Comparison of ENCODE assay signal across 9 mouse cellular contexts in the genomic region with DNA sequence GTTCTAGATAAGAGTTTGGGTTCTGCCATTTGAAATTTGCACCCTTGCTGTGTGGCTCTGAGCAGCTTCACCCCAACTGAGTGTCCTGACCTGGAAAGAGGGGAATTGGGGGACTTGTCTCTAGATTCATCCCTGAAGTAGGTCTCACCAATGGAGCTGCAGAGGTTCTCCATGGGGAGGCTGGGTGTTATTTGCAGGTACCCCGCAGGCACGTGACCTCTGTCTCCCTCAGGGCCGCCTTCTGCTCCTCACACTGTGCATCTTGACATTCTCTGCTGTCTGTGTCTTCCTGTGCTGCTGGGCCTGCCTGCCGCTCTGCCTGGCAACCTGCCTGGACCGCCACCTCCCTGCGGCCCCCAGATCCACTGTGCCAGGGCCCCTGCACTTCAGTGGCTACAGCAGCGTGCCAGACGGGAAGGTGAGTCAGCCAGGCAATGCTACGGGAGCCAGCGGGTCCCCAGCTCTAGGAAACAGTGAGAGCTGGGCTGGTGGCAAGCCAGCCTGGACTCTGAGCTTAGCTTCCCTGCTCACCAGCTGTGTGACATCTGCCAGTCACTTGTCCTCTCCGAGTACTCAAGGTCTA. TPM values are rescaled to one million over a fixed set of nuclear protein-coding genes. Genes with fewer than 3 reads are reported as not detected.
DNase-seq lines count a peak whose midpoint lies in the region; ATAC-seq and TF ChIP-seq lines count a peak whose summit lies in the region.
"Had no signal": no experiment of that assay in that cellular context is flagged by ENCODE, and none has a peak within 500 bp of the region (broad histone marks: within the 10 kb centered on the region; RNA-seq: fewer than 3 reads in every experiment).

No protein-coding gene starts in this region.

- H3K9ac ChIP-seq in forebrain, postnatal 0 days: peak overlapping the region; percentile 6; the same call in 1 of the 2 replicates
- no peak overlapping the region for H3K9ac ChIP-seq in forebrain, embryonic 11.5 days (ENCODE audit: low read length)
- 0 out of 2 replicates have a peak overlapping the region, but pooled peaks have one; percentile 28 for H3K9ac ChIP-seq in midbrain, embryonic 13.5 days (replicated peaks)
- H3K9ac ChIP-seq: midbrain, embryonic 12.5 days had no signal

- H3K4me3 ChIP-seq in forebrain, postnatal 0 days (ENCODE audit: low read depth, low read length): no peak overlapping the region
- no peak overlapping the region for H3K4me3 ChIP-seq in forebrain, embryonic 11.5 days (ENCODE audit: low read depth, low read length)
- H3K4me3 ChIP-seq in midbrain, embryonic 13.5 days (replicated peaks): no peak overlapping the region
- H3K4me3 ChIP-seq in midbrain, embryonic 10.5 days: no peak overlapping the region
- H3K4me3 ChIP-seq in macrophage (ENCODE audit: inconsistent target): no peak overlapping the region
- H3K4me3 ChIP-seq: midbrain, embryonic 12.5 days had no signal

- WGBS in forebrain, postnatal 0 days: 61% methylated on average over 11 of the region's 11 CpGs
- 78% methylated on average over 11 of the region's 11 CpGs for WGBS in forebrain, embryonic 11.5 days
- WGBS in midbrain, embryonic 13.5 days: 69% methylated on average over 11 of the region's 11 CpGs
- 76% methylated on average over 11 of the region's 11 CpGs for WGBS in midbrain, embryonic 10.5 days
- 65% methylated on average over 11 of the region's 11 CpGs for WGBS in macrophage (ENCODE audit: missing documents)

- H3K4me2 ChIP-seq in forebrain, postnatal 0 days (ENCODE audit: low read depth): no peak overlapping the region
- no peak overlapping the region for H3K4me2 ChIP-seq in forebrain, embryonic 11.5 days (ENCODE audit: low read depth, low read length, severe bottlenecking)
- H3K4me2 ChIP-seq in midbrain, embryonic 13.5 days (replicated peaks): no peak overlapping the region
- H3K4me2 ChIP-seq: midbrain, embryonic 12.5 days had no signal

- no peak overlapping the region for H3K27ac ChIP-seq in forebrain, postnatal 0 days (ENCODE audit: low read depth, low read length)
- H3K27ac ChIP-seq in forebrain, embryonic 11.5 days (ENCODE audit: low read depth, low read length): no peak overlapping the region
- 0 out of 2 replicates have a peak overlapping the region, but pooled peaks have one; percentile 16 for H3K27ac ChIP-seq in midbrain, embryonic 13.5 days
- no peak overlapping the region for H3K27ac ChIP-seq in midbrain, embryonic 10.5 days (replicated peaks)
- peak overlapping the region; percentile 71 for H3K27ac ChIP-seq in macrophage
- H3K27ac ChIP-seq: midbrain, embryonic 12.5 days had no signal

- H3K27me3 ChIP-seq in forebrain, postnatal 0 days (ENCODE audit: insufficient read depth, low read length): no peaks in the 10 kb centered on the region
- no peaks in the 10 kb centered on the region for H3K27me3 ChIP-seq in forebrain, embryonic 11.5 days (ENCODE audit: control insufficient read depth, insufficient read depth, low read length)
- H3K27me3 ChIP-seq in midbrain, embryonic 13.5 days: 0 out of 2 replicates have a peak, but pooled peaks cover 5% of the 10 kb centered on the region
- H3K27me3 ChIP-seq in midbrain, embryonic 10.5 days (ENCODE audit: low read depth, poor library complexity, severe bottlenecking): peaks cover 21% of the 10 kb centered on the region; the same call in 1 of the 2 replicates

- H3K4me1 ChIP-seq in forebrain, postnatal 0 days (ENCODE audit: insufficient read depth): peaks cover 9% of the 10 kb centered on the region
- peaks cover 9% of the 10 kb centered on the region for H3K4me1 ChIP-seq in forebrain, embryonic 11.5 days (replicated peaks; ENCODE audit: control insufficient read depth, insufficient read depth, low read length)
- H3K4me1 ChIP-seq in midbrain, embryonic 13.5 days (replicated peaks): peaks cover 20% of the 10 kb centered on the region
- peaks cover 28% of the 10 kb centered on the region for H3K4me1 ChIP-seq in midbrain, embryonic 10.5 days

- peaks cover 25% of the 10 kb centered on the region for H3K79me2 ChIP-seq in macrophage (ENCODE audit: inconsistent target)

- H3K36me3 ChIP-seq in forebrain, postnatal 0 days (ENCODE audit: insufficient read depth): 0 out of 2 replicates have a peak, but pooled peaks cover 6% of the 10 kb centered on the region
- H3K36me3 ChIP-seq in forebrain, embryonic 11.5 days (ENCODE audit: control insufficient read depth, insufficient read depth, low read length): no peaks in the 10 kb centered on the region
- peaks cover 6% of the 10 kb centered on the region for H3K36me3 ChIP-seq in midbrain, embryonic 13.5 days
- peaks cover 3% of the 10 kb centered on the region; the same call in 1 of the 2 replicates for H3K36me3 ChIP-seq in midbrain, embryonic 10.5 days
- H3K36me3 ChIP-seq in macrophage (ENCODE audit: inconsistent target): peaks cover 21% of the 10 kb centered on the region

- ATAC-seq in forebrain, postnatal 0 days: no peak
- ATAC-seq in forebrain, embryonic 11.5 days (replicated peaks; ENCODE audit: low FRiP score): no peak
- no peak for ATAC-seq in midbrain, embryonic 13.5 days

- no peak for DNase-seq in forebrain, postnatal 0 days
- DNase-seq in forebrain, embryonic 11.5 days (ENCODE audit: low spot score): no peak
- no peak for DNase-seq in midbrain, embryonic 10.5 days (ENCODE audit: low spot score)
- DNase-seq in heart, adult 11 months: peak; percentile 97
- DNase-seq in yolk sac, embryonic 10.5 days (ENCODE audit: low spot score): no peak
- DNase-seq in spleen, adult 12 weeks (ENCODE audit: low spot score): no peak

- H3K9me3 ChIP-seq in forebrain, postnatal 0 days (ENCODE audit: low read length): no peaks in the 10 kb centered on the region
- H3K9me3 ChIP-seq in forebrain, embryonic 11.5 days (ENCODE audit: control insufficient read depth, low read length): no peaks in the 10 kb centered on the region
- no peaks in the 10 kb centered on the region for H3K9me3 ChIP-seq in midbrain, embryonic 13.5 days
- H3K9me3 ChIP-seq in midbrain, embryonic 10.5 days (replicated peaks): no peaks in the 10 kb centered on the region
- H3K9me3 ChIP-seq: midbrain, embryonic 12.5 days had no signal

- no peak for TF ChIP-seq CTCF in forebrain, postnatal 0 days (IDR thresholded peaks at IDR 0.05; ENCODE audit: low read depth)

RNA-seq across cellular contexts. Expression of a gene that starts 2.4 kb away (rescaled TPM):
- total RNA-seq in forebrain, postnatal 0 days (2014; rRNA removed): 32.4 and 35.5 TPM in 2 replicates
- polyA plus RNA-seq in forebrain, postnatal 0 days (2015; fragmentation: Nextera tagmentation; extraction: Ambion mirVana): 31.3 and 33.2 TPM in 2 replicates
- 15.4 and 16.7 TPM in 2 replicates for polyA plus RNA-seq in forebrain, embryonic 11.5 days (2014; fragmentation: Nextera tagmentation; extraction: Ambion mirVana)
- polyA plus RNA-seq in midbrain, embryonic 13.5 days (2015; fragmentation: Nextera tagmentation; extraction: Ambion mirVana): 15.2 and 16.3 TPM in 2 replicates
- polyA plus RNA-seq in midbrain, embryonic 10.5 days (2016; fragmentation: Nextera tagmentation; extraction: Ambion mirVana): 15.9 and 17.1 TPM in 2 replicates
- total RNA-seq in macrophage (2018; cell fraction: chromatin; rRNA removed): 100 to 1,000 TPM in 2 of 26 experiments, 10 to 100 TPM in 24; 17.3 to 114 (median 35.7) TPM
- 10 to 100 TPM; 19.7 to 54.7 (median 39.3) TPM for total RNA-seq in macrophage (2018; cell fraction: cytosol; rRNA removed)
- 100 to 1,000 TPM in 2 of 26 experiments, 10 to 100 TPM in 24; 25.3 to 122 (median 46.9) TPM for total RNA-seq in macrophage (2018; cell fraction: nucleus; rRNA removed)
- polyA plus RNA-seq in macrophage (2018): 30.1 to 43.5 TPM (median 34.6 TPM) in 3 replicates

RNA-seq across cellular contexts. Expression of a gene that starts 10.2 kb away (rescaled TPM):
- 65.3 and 72.9 TPM in 2 replicates for total RNA-seq in forebrain, postnatal 0 days (2014; rRNA removed)
- polyA plus RNA-seq in forebrain, postnatal 0 days (2015; fragmentation: Nextera tagmentation; extraction: Ambion mirVana): 34.8 and 42.3 TPM in 2 replicates
- 4.7 and 5.1 TPM in 2 replicates for polyA plus RNA-seq in forebrain, embryonic 11.5 days (2014; fragmentation: Nextera tagmentation; extraction: Ambion mirVana)
- polyA plus RNA-seq in midbrain, embryonic 13.5 days (2015; fragmentation: Nextera tagmentation; extraction: Ambion mirVana): 10.1 and 11.3 TPM in 2 replicates
- 10.8 and 11.9 TPM in 2 replicates for polyA plus RNA-seq in midbrain, embryonic 10.5 days (2016; fragmentation: Nextera tagmentation; extraction: Ambion mirVana)
- 10 to 100 TPM; 19.3 to 65.4 (median 36.2) TPM for total RNA-seq in macrophage (2018; cell fraction: chromatin; rRNA removed)
- total RNA-seq in macrophage (2018; cell fraction: cytosol; rRNA removed): 10 to 100 TPM; 15.8 to 50.9 (median 27.0) TPM
- total RNA-seq in macrophage (2018; cell fraction: nucleus; rRNA removed): 10 to 100 TPM; 19.1 to 76.3 (median 41.4) TPM
- 24.8 to 53.9 TPM (median 25.2 TPM) in 3 replicates for polyA plus RNA-seq in macrophage (2018)

RNA-seq across cellular contexts. Expression of a gene that starts 13.8 kb away (rescaled TPM):
- total RNA-seq in forebrain, postnatal 0 days (2014; rRNA removed): 0.38 and 1.0 TPM in 2 replicates
- polyA plus RNA-seq in forebrain, postnatal 0 days (2015; fragmentation: Nextera tagmentation; extraction: Ambion mirVana): 0.26 and 0.45 TPM in 2 replicates
- 0.35 TPM in 1 of 2 replicates, not detected in the other for polyA plus RNA-seq in forebrain, embryonic 11.5 days (2014; fragmentation: Nextera tagmentation; extraction: Ambion mirVana)
- polyA plus RNA-seq in midbrain, embryonic 13.5 days (2015; fragmentation: Nextera tagmentation; extraction: Ambion mirVana): 0.34 and 0.55 TPM in 2 replicates
- polyA plus RNA-seq in midbrain, embryonic 10.5 days (2016; fragmentation: Nextera tagmentation; extraction: Ambion mirVana): 0.17 and 0.22 TPM in 2 replicates
- total RNA-seq in macrophage (2018; cell fraction: chromatin; rRNA removed): under 1 TPM in 2 of 26 experiments, not detected in 24; 0.56 to 0.57 TPM
- under 1 TPM in 1 of 26 experiments, not detected in 25; 0.09 TPM for total RNA-seq in macrophage (2018; cell fraction: cytosol; rRNA removed)
- total RNA-seq in macrophage (2018; cell fraction: nucleus; rRNA removed): not detected
- polyA plus RNA-seq in macrophage (2018): not detected in 3 replicates

RNA-seq across cellular contexts. Expression of a gene that starts 14.7 kb away (rescaled TPM):
- 6.4 and 11.8 TPM in 2 replicates for total RNA-seq in forebrain, postnatal 0 days (2014; rRNA removed)
- 5.6 and 8.2 TPM in 2 replicates for polyA plus RNA-seq in forebrain, postnatal 0 days (2015; fragmentation: Nextera tagmentation; extraction: Ambion mirVana)
- 1.8 and 2.3 TPM in 2 replicates for polyA plus RNA-seq in forebrain, embryonic 11.5 days (2014; fragmentation: Nextera tagmentation; extraction: Ambion mirVana)
- polyA plus RNA-seq in midbrain, embryonic 13.5 days (2015; fragmentation: Nextera tagmentation; extraction: Ambion mirVana): 4.8 TPM in 2 replicates
- polyA plus RNA-seq in midbrain, embryonic 10.5 days (2016; fragmentation: Nextera tagmentation; extraction: Ambion mirVana): 1.9 and 2.8 TPM in 2 replicates
- 1 to 10 TPM in 14 of 26 experiments, under 1 TPM in 1, not detected in 11; 0.74 to 5.6 (median 1.8) TPM for total RNA-seq in macrophage (2018; cell fraction: chromatin; rRNA removed)
- not detected for total RNA-seq in macrophage (2018; cell fraction: cytosol; rRNA removed)
- 1 to 10 TPM in 8 of 26 experiments, not detected in 18; 1.5 to 3.1 (median 1.9) TPM for total RNA-seq in macrophage (2018; cell fraction: nucleus; rRNA removed)
- polyA plus RNA-seq in macrophage (2018): not detected in 3 replicates

RNA-seq across cellular contexts. Expression of a gene that starts 18.6 kb away (rescaled TPM):
- 59.2 and 60.5 TPM in 2 replicates for total RNA-seq in forebrain, postnatal 0 days (2014; rRNA removed)
- polyA plus RNA-seq in forebrain, postnatal 0 days (2015; fragmentation: Nextera tagmentation; extraction: Ambion mirVana): 142 and 152 TPM in 2 replicates
- 98.9 and 102 TPM in 2 replicates for polyA plus RNA-seq in forebrain, embryonic 11.5 days (2014; fragmentation: Nextera tagmentation; extraction: Ambion mirVana)
- 133 and 147 TPM in 2 replicates for polyA plus RNA-seq in midbrain, embryonic 13.5 days (2015; fragmentation: Nextera tagmentation; extraction: Ambion mirVana)
- 113 and 116 TPM in 2 replicates for polyA plus RNA-seq in midbrain, embryonic 10.5 days (2016; fragmentation: Nextera tagmentation; extraction: Ambion mirVana)
- total RNA-seq in macrophage (2018; cell fraction: chromatin; rRNA removed): 10 to 100 TPM; 32.2 to 61.0 (median 47.4) TPM
- total RNA-seq in macrophage (2018; cell fraction: cytosol; rRNA removed): 10 to 100 TPM; 66.4 to 91.8 (median 78.1) TPM
- total RNA-seq in macrophage (2018; cell fraction: nucleus; rRNA removed): 10 to 100 TPM; 53.1 to 95.2 (median 76.3) TPM
- polyA plus RNA-seq in macrophage (2018): 48.3 to 76.8 TPM (median 72.3 TPM) in 3 replicates

Comparison
In these comparisons a context has a peak if more than half of its experiments do, and no peak if none do; other contexts are left out.
1. H3K27ac ChIP-seq: peak in midbrain, embryonic 13.5 days (single experiment) and macrophage (single experiment); none in forebrain, postnatal 0 days (single experiment), forebrain, embryonic 11.5 days (single experiment) and midbrain, embryonic 10.5 days (single experiment).